Mouse (Mus musculus) midbrain, embryonic 16.5 days (tissue): ENCODE measurements at regions not wholly inside any gene's neighbourhood (a gene's known extent, or its start where the extent isn't known, plus 50 kb on each side); places are given as distances from the start of the nearest gene placed in this dataset.
A peak's percentile ranks its signal among the peaks of the same experiment; 100 is the strongest.

Experiments used
- ATAC-seq: fragments of 200-750 bp; cut with Nextera tagmentation; 2 replicates; pipeline ENCODE4 v1.8.0; 2017; ENCODE audit warnings: moderate TSS enrichment
- H3K27ac ChIP-seq: fragments of 300-500 bp; sonication (generic); 2 replicates; pipeline ENCODE4 v1.5.1; 2014; ENCODE audit warnings: mild to moderate bottlenecking, low read length, mixed read lengths
- H3K27me3 ChIP-seq: fragments of 300-500 bp; sonication (generic); 2 replicates; pipeline ENCODE4 v1.6.1; 2014; ENCODE audit warnings: low read depth, low read length, mixed read lengths; ENCODE audit not compliant: control insufficient read depth, insufficient read depth
- H3K36me3 ChIP-seq: fragments of 300-500 bp; sonication (generic); 2 replicates; pipeline ENCODE4 v1.6.1; 2014; ENCODE audit warnings: mild to moderate bottlenecking, low read length, moderate library complexity, mixed read lengths; ENCODE audit not compliant: control insufficient read depth, insufficient read depth
- H3K4me1 ChIP-seq: fragments of 300-500 bp; sonication (generic); 2 replicates; pipeline ENCODE4 v1.6.1; 2014; ENCODE audit warnings: mild to moderate bottlenecking, low read length, mixed read lengths; ENCODE audit not compliant: control insufficient read depth, insufficient read depth
- H3K4me2 ChIP-seq: fragments of 300-500 bp; sonication (generic); 2 replicates; pipeline ENCODE4 v1.6.1; 2014; ENCODE audit warnings: mild to moderate bottlenecking, low read length, mixed read lengths
- H3K4me3 ChIP-seq: fragments of 300-500 bp; sonication (generic); 2 replicates; pipeline ENCODE4 v1.5.1; 2014; ENCODE audit warnings: low read depth, mild to moderate bottlenecking, low read length, moderate library complexity, mixed read lengths
- H3K9ac ChIP-seq: fragments of 300-500 bp; sonication (generic); 2 replicates; pipeline ENCODE4 v1.6.1; 2014; ENCODE audit warnings: low read depth, low read length, mixed read lengths
- H3K9me3 ChIP-seq: fragments of 300-500 bp; sonication (generic); replicated peaks from 2 replicates; pipeline ENCODE4 v1.6.1; 2014; ENCODE audit warnings: mild to moderate bottlenecking, low read length, mixed read lengths; ENCODE audit not compliant: control insufficient read depth, poor library complexity, severe bottlenecking
- WGBS: fragments of 180-500 bp; shearing (Covaris S2); extraction: QIAGEN DNeasy Blood & Tissue Kit; methylation state at CpG from one replicate; pipeline ENCODE4 v1.1.7; 2014; 5-methylcytosine and 5-hydroxymethylcytosine counted together

- 24% methylated on average over 2 of the region's 2 CpGs for WGBS
- no peak overlapping the region for H3K4me3 ChIP-seq
- peaks cover 9% of the 10 kb centered on the region for H3K4me1 ChIP-seq
- H3K4me2 ChIP-seq: no peak overlapping the region
- H3K27ac ChIP-seq: peak overlapping the region; percentile 50; the same call in 1 of the 2 replicates
- ATAC-seq: peak; percentile 90
- H3K9me3 ChIP-seq: no peaks in the 10 kb centered on the region
- H3K27me3 ChIP-seq: no peaks in the 10 kb centered on the region
- H3K36me3 ChIP-seq: no peaks in the 10 kb centered on the region
- H3K9ac ChIP-seq: no peak overlapping the region
These were observed 74.6 kb upstream of the Gpr158 start for GRCm38 (mm10) chr2:21292669-21293151.

GRCm38 (mm10) chr2:21294002-21294401 lies 73.3 kb upstream of the Gpr158 start:
- ATAC-seq: no peak
- Histone ChIP-seq H3K9me3 (no peaks in the 10 kb centered on the region), H3K4me2 (no peak overlapping the region), H3K4me3 (no peak overlapping the region), H3K9ac (no peak overlapping the region), H3K27me3 (no peaks in the 10 kb centered on the region), H3K36me3 (no peaks in the 10 kb centered on the region), H3K27ac (no peak overlapping the region), H3K4me1 (peaks cover 9% of the 10 kb centered on the region)
- WGBS: 76% methylated on average over 2 of the region's 2 CpGs

GRCm38 (mm10) chr2:21299681-21300080 lies 67.7 kb upstream of the Gpr158 start:
- Histone ChIP-seq H3K36me3 (no peaks in the 10 kb centered on the region), H3K4me3 (no peak overlapping the region), H3K9ac (no peak overlapping the region), H3K27ac (no peak overlapping the region), H3K4me2 (no peak overlapping the region), H3K4me1 (no peaks in the 10 kb centered on the region), H3K27me3 (no peaks in the 10 kb centered on the region), H3K9me3 (no peaks in the 10 kb centered on the region)
- no peak for ATAC-seq
- WGBS: 92% methylated on average over 5 of the region's 5 CpGs
